Mouse (Mus musculus) granulocyte monocyte progenitor cell, adult 5-6 weeks (primary cell): ENCODE results near the gene Ccnyl1. TPM values are rescaled to one million over a fixed set of nuclear protein-coding genes. Genes with fewer than 3 reads are reported as not detected.

Experiments
- ATAC-seq: replicated peaks from 2 replicates; pipeline ENCODE4 v1.8.0; 2016; ENCODE audit warnings: mild to moderate bottlenecking, moderate TSS enrichment, inconsistent platforms; ENCODE audit not compliant: poor library complexity, severe bottlenecking
- total RNA-seq, 2 experiments: library from RNA; stranded (forward) in 1 of 2; stranded (reverse) in 1 of 2; fragments of 200-712, 200-1000 nt in 1 of 2; fragments of >200 nt in 1 of 2; fragmentation: Nextera tagmentation in 1 of 2; gene quantifications; 2 replicates each; pipeline ENCODE4 v1.2.3; 2014 to 2017

Gene Ccnyl1
- total RNA-seq, 2 experiments from 2014 or later: 7.6 to 7.8 TPM

GRCm38 (mm10) chr1:64691581-64691980, 1.3 kb downstream of the Ccnyl1 start:
- peak; percentile 14; the same call in 1 of the 2 replicates for ATAC-seq

- no peak for ATAC-seq
Observed at GRCm38 (mm10) chr1:64695156-64695555, 4.9 kb downstream of the Ccnyl1 start.

GRCm38 (mm10) chr1:64701780-64702179, 11.5 kb downstream of the Ccnyl1 start:
- no peak for ATAC-seq

GRCm38 (mm10) chr1:64705230-64705629, 15.0 kb downstream of the Ccnyl1 start:
- ATAC-seq: peak; percentile 92

- ATAC-seq: no peak
Observed at GRCm38 (mm10) chr1:64706610-64707009, 16.4 kb downstream of the Ccnyl1 start.

GRCm38 (mm10) chr1:64709891-64710290, 19.6 kb downstream of the Ccnyl1 start:
- peak; percentile 63 for ATAC-seq

GRCm38 (mm10) chr1:64712006-64712760, 21.9 kb downstream of the Ccnyl1 start:
- no peak for ATAC-seq

- no peak for ATAC-seq
Observed at GRCm38 (mm10) chr1:64715458-64715857, 25.2 kb downstream of the Ccnyl1 start.

- ATAC-seq: no peak
Observed at GRCm38 (mm10) chr1:64716589-64717304, 26.5 kb downstream of the Ccnyl1 start.

GRCm38 (mm10) chr1:64717504-64717903, 27.2 kb downstream of the Ccnyl1 start:
- ATAC-seq: peak; percentile 100

- ATAC-seq: no peak
Observed at GRCm38 (mm10) chr1:64721034-64721587, 30.9 kb downstream of the Ccnyl1 start.

GRCm38 (mm10) chr1:64730046-64730445, 39.8 kb downstream of the Ccnyl1 start:
- ATAC-seq: no peak

- ATAC-seq: no peak
Observed at GRCm38 (mm10) chr1:64731341-64732020, 41.2 kb downstream of the Ccnyl1 start.

- no peak for ATAC-seq
Observed at GRCm38 (mm10) chr1:64732161-64732560, 41.9 kb downstream of the Ccnyl1 start.

- no peak for ATAC-seq
Observed at GRCm38 (mm10) chr1:64732637-64733200, 42.5 kb downstream of the Ccnyl1 start.

GRCm38 (mm10) chr1:64733453-64734245, 43.4 kb downstream of the Ccnyl1 start:
- no peak for ATAC-seq

- peak; percentile 8; the same call in 1 of the 2 replicates for ATAC-seq
Observed at GRCm38 (mm10) chr1:64734771-64735750, 44.8 kb downstream of the Ccnyl1 start.
